Mouse (Mus musculus): ENCODE results near the gene Shroom3. TPM values are rescaled to one million over a fixed set of nuclear protein-coding genes. Genes with fewer than 3 reads are reported as not detected.

Shroom3 gene
- polyA plus RNA-seq, 1 experiment from 2014 or later, result 6.2 TPM

GRCm38 (mm10) chr5:92766301-92766700 lies 83.1 kb downstream of the Shroom3 start:
- WGBS, result 62% methylated on average over 4 of the region's 4 CpGs
- Histone ChIP-seq H3K27ac (no peak overlapping the region), H3K36me3 (no peaks in the 10 kb centered on the region), H3K4me1 (no peaks in the 10 kb centered on the region), H3K9me3 (peaks cover 7% of the 10 kb centered on the region; the same call in 1 of the 2 replicates), H3K9ac (no peak overlapping the region), H3K4me3 (no peak overlapping the region), H3K4me2 (replicated peaks) (no peak overlapping the region), H3K27me3 (replicated peaks) (no peaks in the 10 kb centered on the region)
- ATAC-seq (ENCODE audit: low FRiP score, low read depth), result no peak

- H3K4me2 ChIP-seq (replicated peaks), result no peak overlapping the region
- H3K9ac ChIP-seq, result no peak overlapping the region
- no peaks in the 10 kb centered on the region for H3K4me1 ChIP-seq
- no peaks in the 10 kb centered on the region for H3K36me3 ChIP-seq
- H3K27ac ChIP-seq, result no peak overlapping the region
- 66% methylated on average over 7 of the region's 7 CpGs for WGBS
- ATAC-seq (ENCODE audit: low FRiP score, low read depth), result no peak
- no peak overlapping the region for H3K4me3 ChIP-seq
- H3K9me3 ChIP-seq, result peaks cover 7% of the 10 kb centered on the region; the same call in 1 of the 2 replicates
- H3K27me3 ChIP-seq (replicated peaks), result no peaks in the 10 kb centered on the region
These were observed 84.1 kb downstream of the Shroom3 start for GRCm38 (mm10) chr5:92767194-92767777.

DNA sequence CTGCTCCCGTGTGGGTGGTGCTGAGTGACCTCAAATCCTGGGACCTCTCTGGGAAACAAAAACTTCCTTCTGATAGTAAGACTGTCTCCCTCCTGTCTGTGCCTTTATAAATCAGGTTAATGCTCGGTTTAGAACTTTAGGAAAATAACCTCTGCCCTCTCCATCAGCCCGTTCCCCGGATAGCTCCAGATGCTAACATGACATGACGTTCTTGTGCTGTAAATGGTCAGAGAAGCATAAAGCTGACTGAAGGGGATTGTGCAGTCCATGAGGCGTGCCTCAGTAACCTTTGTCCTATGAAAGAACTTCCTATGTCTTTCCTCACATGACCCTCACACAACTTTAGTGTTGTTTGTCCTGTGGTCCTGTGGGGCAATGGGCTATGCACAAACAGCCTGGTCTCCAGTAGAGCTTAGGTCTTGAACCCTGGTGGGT lies 84.6 kb downstream of the Shroom3 start:
- no peak for ATAC-seq (ENCODE audit: low FRiP score, low read depth)
- Histone ChIP-seq H3K9ac (no peak overlapping the region), H3K4me1 (no peaks in the 10 kb centered on the region), H3K4me2 (replicated peaks) (no peak overlapping the region), H3K27me3 (replicated peaks) (no peaks in the 10 kb centered on the region), H3K9me3 (peaks cover 7% of the 10 kb centered on the region; the same call in 1 of the 2 replicates), H3K4me3 (no peak overlapping the region), H3K27ac (no peak overlapping the region), H3K36me3 (no peaks in the 10 kb centered on the region)
- 57% methylated on average over 6 of the region's 6 CpGs for WGBS

DNA sequence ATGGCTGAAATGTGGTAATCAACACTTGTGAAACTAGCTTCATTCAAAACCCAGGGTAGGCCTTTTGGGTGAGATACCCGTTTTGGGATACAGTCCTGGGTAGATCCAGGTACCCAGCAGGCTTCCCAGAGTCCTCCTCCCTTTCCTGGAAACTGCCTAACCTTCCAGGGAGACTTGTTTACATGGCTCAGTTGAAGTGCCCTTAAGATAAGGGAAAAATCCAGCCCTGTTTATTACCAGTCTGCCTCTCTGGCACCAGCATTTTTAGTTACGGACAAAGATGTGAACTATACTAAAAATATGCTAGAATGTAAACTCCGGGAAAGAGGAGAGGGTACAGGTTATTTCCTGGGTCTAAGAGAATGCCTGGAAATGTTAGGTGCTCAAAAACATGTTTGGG lies 90.6 kb downstream of the Shroom3 start:
- Histone ChIP-seq H3K27me3 (replicated peaks) (no peaks in the 10 kb centered on the region), H3K9me3 (peaks cover 7% of the 10 kb centered on the region; the same call in 1 of the 2 replicates), H3K4me1 (no peaks in the 10 kb centered on the region), H3K9ac (no peak overlapping the region), H3K27ac (no peak overlapping the region), H3K4me3 (no peak overlapping the region), H3K36me3 (no peaks in the 10 kb centered on the region), H3K4me2 (replicated peaks) (no peak overlapping the region)
- 77% methylated on average over 3 of the region's 3 CpGs for WGBS
- no peak for ATAC-seq (ENCODE audit: low FRiP score, low read depth)

DNA sequence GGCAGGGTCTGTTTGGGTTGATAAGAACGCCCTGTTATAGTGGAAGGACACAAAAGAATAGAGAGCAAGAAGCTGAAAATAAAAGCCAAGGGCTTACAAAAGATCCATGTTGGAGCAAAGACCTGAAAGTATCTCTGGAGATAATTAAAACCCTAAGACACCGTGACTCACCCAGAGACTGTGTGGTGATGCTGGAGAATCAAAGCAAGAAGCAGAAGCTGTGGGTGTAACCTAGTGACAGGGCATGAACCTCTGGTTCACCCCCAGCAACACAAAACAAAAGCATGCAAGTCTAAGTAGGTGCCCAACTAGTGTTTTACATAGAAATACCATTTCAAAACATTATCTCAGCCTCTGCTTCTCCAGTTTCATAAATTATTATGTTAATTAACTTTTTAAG lies 91.2 kb downstream of the Shroom3 start:
- no peak overlapping the region for H3K9ac ChIP-seq
- ATAC-seq (ENCODE audit: low FRiP score, low read depth), result no peak
- 73% methylated on average over 2 of the region's 2 CpGs for WGBS
- no peaks in the 10 kb centered on the region for H3K27me3 ChIP-seq (replicated peaks)
- H3K36me3 ChIP-seq, result no peaks in the 10 kb centered on the region
- no peak overlapping the region for H3K27ac ChIP-seq
- H3K4me2 ChIP-seq (replicated peaks), result no peak overlapping the region
- no peaks in the 10 kb centered on the region for H3K4me1 ChIP-seq
- peaks cover 5% of the 10 kb centered on the region; the same call in 1 of the 2 replicates for H3K9me3 ChIP-seq
- no peak overlapping the region for H3K4me3 ChIP-seq

DNA sequence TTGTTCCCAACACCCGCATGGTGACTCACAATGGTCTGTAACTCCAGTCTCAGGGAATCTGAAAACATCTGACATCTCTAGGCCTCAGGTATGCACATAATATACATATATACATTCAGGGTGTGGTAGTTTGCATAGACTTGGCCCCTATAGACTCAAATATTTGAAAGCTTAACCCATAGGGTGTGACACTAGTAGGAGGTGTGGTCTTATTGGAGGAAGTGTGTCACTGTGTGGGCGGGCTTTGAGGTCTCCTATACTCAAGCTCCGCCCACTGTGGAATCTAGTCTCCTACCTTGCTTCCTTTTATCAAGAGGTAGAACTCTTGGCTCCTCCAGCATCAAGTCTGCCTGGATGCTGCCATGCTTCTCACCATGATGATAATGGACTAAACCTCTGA lies 91.7 kb downstream of the Shroom3 start:
- ATAC-seq (ENCODE audit: low FRiP score, low read depth), result no peak
- H3K36me3 ChIP-seq, result no peaks in the 10 kb centered on the region
- H3K4me2 ChIP-seq (replicated peaks), result no peak overlapping the region
- H3K27ac ChIP-seq, result no peak overlapping the region
- H3K4me1 ChIP-seq, result no peaks in the 10 kb centered on the region
- H3K27me3 ChIP-seq (replicated peaks), result no peaks in the 10 kb centered on the region
- no peak overlapping the region for H3K9ac ChIP-seq
- no peak overlapping the region for H3K4me3 ChIP-seq
- H3K9me3 ChIP-seq, result 0 out of 2 replicates have a peak, but pooled peaks cover under 1% of the 10 kb centered on the region
- 92% methylated on average over 3 of the region's 3 CpGs for WGBS

- no peak overlapping the region for H3K4me3 ChIP-seq
- no peak for ATAC-seq (ENCODE audit: low FRiP score, low read depth)
- peaks cover 5% of the 10 kb centered on the region; the same call in 1 of the 2 replicates for H3K9me3 ChIP-seq
- H3K4me1 ChIP-seq, result no peaks in the 10 kb centered on the region
- no peak overlapping the region for H3K9ac ChIP-seq
- no peak overlapping the region for H3K4me2 ChIP-seq (replicated peaks)
- H3K27ac ChIP-seq, result no peak overlapping the region
- no peaks in the 10 kb centered on the region for H3K36me3 ChIP-seq
- 75% methylated on average over 8 of the region's 8 CpGs for WGBS
- no peaks in the 10 kb centered on the region for H3K27me3 ChIP-seq (replicated peaks)
These were observed 95.2 kb downstream of the Shroom3 start for GRCm38 (mm10) chr5:92778395-92778794.

GRCm38 (mm10) chr5:92781082-92781481 lies 97.8 kb downstream of the Shroom3 start:
- Histone ChIP-seq H3K27ac (no peak overlapping the region), H3K36me3 (no peaks in the 10 kb centered on the region), H3K27me3 (replicated peaks) (no peaks in the 10 kb centered on the region), H3K4me3 (no peak overlapping the region), H3K4me1 (no peaks in the 10 kb centered on the region), H3K4me2 (replicated peaks) (no peak overlapping the region), H3K9ac (no peak overlapping the region), H3K9me3 (peaks cover 5% of the 10 kb centered on the region; the same call in 1 of the 2 replicates)
- no peak for ATAC-seq (ENCODE audit: low FRiP score, low read depth)

DNA sequence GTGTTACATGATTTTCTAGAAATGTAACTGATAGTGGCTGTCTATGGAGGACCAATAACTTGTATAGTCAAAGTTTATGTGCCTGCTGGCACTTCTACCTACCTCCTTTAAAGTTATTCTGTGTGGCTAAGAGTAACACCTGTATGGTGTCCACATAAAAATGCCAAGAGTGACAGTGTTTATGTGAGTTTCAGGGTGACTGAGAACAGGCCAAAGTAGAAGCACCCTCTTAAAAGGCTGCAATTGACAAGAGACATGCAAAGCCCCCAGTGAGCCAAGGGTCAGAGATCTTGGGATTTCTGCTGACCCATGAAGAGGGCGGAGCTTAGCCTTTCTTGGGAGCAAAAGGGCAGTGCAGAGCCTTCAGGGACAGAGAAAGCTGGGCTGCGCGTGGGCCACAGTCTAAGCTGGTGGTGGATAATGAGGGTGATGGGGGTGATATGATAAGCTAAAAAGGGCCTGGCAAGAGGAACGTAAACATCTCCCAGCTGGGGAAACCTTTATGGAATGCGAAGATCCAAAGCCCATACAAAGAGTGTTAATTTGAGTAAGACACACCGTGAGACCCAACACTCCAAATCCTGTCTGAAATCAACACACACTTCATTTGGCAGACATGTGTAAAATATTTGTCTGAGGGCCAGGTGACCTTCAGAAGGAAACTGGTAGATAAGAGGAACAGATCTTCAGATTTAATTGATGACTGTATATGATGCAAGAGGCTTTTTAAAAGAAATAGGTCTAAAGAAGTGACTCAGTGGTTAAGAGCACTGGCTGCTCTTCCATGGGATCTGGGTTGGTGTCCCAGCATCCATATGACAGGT lies 101.0 kb downstream of the Shroom3 start:
- Histone ChIP-seq H3K36me3 (no peaks in the 10 kb centered on the region), H3K4me2 (replicated peaks) (no peak overlapping the region), H3K4me3 (no peak overlapping the region), H3K27me3 (replicated peaks) (no peaks in the 10 kb centered on the region), H3K27ac (no peak overlapping the region), H3K9ac (no peak overlapping the region), H3K4me1 (no peaks in the 10 kb centered on the region), H3K9me3 (peaks cover 5% of the 10 kb centered on the region; the same call in 1 of the 2 replicates)
- WGBS, result 52% methylated on average over 6 of the region's 6 CpGs
- ATAC-seq (ENCODE audit: low FRiP score, low read depth), result no peak

DNA sequence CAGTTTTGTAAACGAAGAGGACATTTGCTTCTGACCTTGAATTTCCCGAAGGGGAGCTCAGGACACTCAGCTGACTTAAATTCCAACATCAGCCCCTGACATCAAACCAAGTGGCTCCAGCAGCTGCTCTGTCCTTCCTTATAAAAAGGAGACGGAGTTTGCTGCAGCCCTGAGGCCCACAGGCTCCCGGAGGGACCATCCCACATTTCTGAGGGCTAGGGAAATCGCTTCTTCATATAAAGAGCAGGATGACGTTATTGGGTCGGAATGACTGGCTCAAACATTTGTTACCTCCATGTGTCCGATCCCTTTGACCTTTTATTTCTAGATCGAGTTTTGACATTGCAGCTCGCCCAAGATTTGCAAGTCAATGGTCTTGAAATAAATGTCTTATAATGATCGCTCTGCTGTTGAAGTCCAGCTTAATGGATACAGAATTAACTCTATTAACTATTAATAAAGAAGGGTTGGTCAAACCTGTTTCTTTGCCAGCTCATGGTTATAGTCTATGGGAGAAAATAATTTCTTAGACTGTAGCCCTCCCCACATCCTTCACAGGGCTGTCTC lies 102.7 kb downstream of the Shroom3 start:
- no peak for ATAC-seq (ENCODE audit: low FRiP score, low read depth)
- 84% methylated on average over 11 of the region's 11 CpGs for WGBS

DNA sequence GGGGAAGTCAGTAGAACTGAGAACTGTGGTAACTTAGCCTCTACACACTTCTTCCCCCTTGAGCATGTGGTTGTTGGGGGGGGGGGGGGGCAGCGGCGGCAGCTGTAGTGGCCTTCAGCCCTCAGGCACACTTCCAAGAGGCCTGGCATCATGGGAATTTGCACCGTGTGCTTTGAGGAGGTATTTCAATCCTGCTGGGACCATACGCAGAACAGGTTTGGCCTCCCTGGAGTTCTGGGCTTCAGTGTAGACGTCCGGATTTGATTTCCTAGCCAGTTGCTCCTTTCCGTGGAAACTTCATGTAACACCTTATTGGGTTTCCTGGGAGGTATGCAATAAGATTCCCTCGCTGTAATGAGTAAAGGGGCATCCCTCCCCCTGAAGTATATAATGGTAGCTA lies 105.8 kb downstream of the Shroom3 start:
- Histone ChIP-seq H3K27me3 (replicated peaks) (no peaks in the 10 kb centered on the region), H3K36me3 (no peaks in the 10 kb centered on the region), H3K27ac (no peak overlapping the region), H3K9ac (no peak overlapping the region), H3K9me3 (no peaks in the 10 kb centered on the region), H3K4me3 (no peak overlapping the region), H3K4me2 (replicated peaks) (no peak overlapping the region), H3K4me1 (no peaks in the 10 kb centered on the region)
- WGBS, result 73% methylated on average over 8 of the region's 8 CpGs
- ATAC-seq (ENCODE audit: low FRiP score, low read depth), result no peak

More for the DNA sequence above, 102.7 kb downstream of the Shroom3 start:
- H3K9me3 ChIP-seq, result peaks cover 3% of the 10 kb centered on the region; the same call in 1 of the 2 replicates
- H3K4me2 ChIP-seq (replicated peaks), result no peak overlapping the region
- no peak overlapping the region for H3K4me3 ChIP-seq
- no peak overlapping the region for H3K27ac ChIP-seq
- no peaks in the 10 kb centered on the region for H3K4me1 ChIP-seq
- no peak overlapping the region for H3K9ac ChIP-seq
- H3K27me3 ChIP-seq (replicated peaks), result no peaks in the 10 kb centered on the region
- H3K36me3 ChIP-seq, result no peaks in the 10 kb centered on the region
